Mouse (Mus musculus) liver, postnatal 0 days (tissue): ENCODE measurements around the gene Hps4. TPM values are rescaled to one million over a fixed set of nuclear protein-coding genes. Genes with fewer than 3 reads are reported as not detected.
A peak's percentile ranks its signal among the peaks of the same experiment; 100 is the strongest.

ENCODE experiments used
- ATAC-seq: fragments of 200-750 bp; cut with Nextera tagmentation; 2 replicates; pipeline ENCODE4 v1.8.0; 2017; ENCODE audit warnings: mild to moderate bottlenecking, moderate library complexity
- DNase-seq: peaks from one replicate; pipeline ENCODE4 v3.0.0-alpha.2; 2016
- H3K27ac ChIP-seq: fragments of 300-500 bp; sonication (generic); 2 replicates; pipeline ENCODE4 v1.5.1; 2014; ENCODE audit warnings: antibody characterized with exemption, moderate library complexity, mild to moderate bottlenecking, low read depth
- H3K27me3 ChIP-seq: fragments of 300-500 bp; sonication (generic); 2 replicates; pipeline ENCODE4 v1.6.1; 2014; ENCODE audit warnings: low read length, control low read depth, mixed read lengths; ENCODE audit not compliant: insufficient read depth
- H3K36me3 ChIP-seq: fragments of 300-500 bp; sonication (generic); replicated peaks from 2 replicates; pipeline ENCODE4 v1.6.1; 2014; ENCODE audit warnings: mild to moderate bottlenecking, control low read depth, low read length, moderate library complexity, mixed read lengths; ENCODE audit not compliant: insufficient read depth
- H3K4me1 ChIP-seq: fragments of 300-500 bp; sonication (generic); 2 replicates; pipeline ENCODE4 v1.6.1; 2014; ENCODE audit warnings: antibody characterized with exemption, mild to moderate bottlenecking, control low read depth; ENCODE audit not compliant: insufficient read depth
- H3K4me2 ChIP-seq: fragments of 300-500 bp; sonication (generic); 2 replicates; pipeline ENCODE4 v1.6.1; 2014; ENCODE audit warnings: low read depth, mild to moderate bottlenecking, low read length, moderate library complexity, mixed read lengths
- H3K4me3 ChIP-seq: fragments of 300-500 bp; sonication (generic); 2 replicates; pipeline ENCODE4 v1.5.1; 2014; ENCODE audit warnings: low read depth, low read length
- H3K9ac ChIP-seq: fragments of 300-500 bp; sonication (generic); replicated peaks from 2 replicates; pipeline ENCODE4 v1.6.1; 2014; ENCODE audit warnings: mild to moderate bottlenecking, moderate library complexity
- H3K9me3 ChIP-seq: fragments of 300-500 bp; sonication (generic); 2 replicates; pipeline ENCODE4 v1.6.1; 2016; ENCODE audit warnings: mild to moderate bottlenecking, control low read depth, low read length, mixed read lengths
- CTCF ChIP-seq: sonication (generic); IDR thresholded peaks from 2 replicates; pipeline ENCODE4 v1.5.1; 2016; ENCODE audit warnings: antibody characterized with exemption, low read depth
- EP300 ChIP-seq: IDR thresholded peaks from 2 replicates; pipeline ENCODE4 v1.6.1; 2016; ENCODE audit warnings: antibody characterized with exemption, low read depth, mild to moderate bottlenecking
- WGBS: fragments of 180-500 bp; shearing (Covaris S2); extraction: QIAGEN DNeasy Blood & Tissue Kit; methylation state at CpG from one replicate; pipeline ENCODE4 v1.1.7; 2014; ENCODE audit not compliant: insufficient replicate concordance; 5-methylcytosine and 5-hydroxymethylcytosine counted together
- polyA plus RNA-seq: library from polyadenylated mRNA; unstranded; fragments of >200 nt; fragmentation: Nextera tagmentation; extraction: Ambion mirVana; gene quantifications from 2 replicates; pipeline ENCODE4 v1.2.1, GENCODE M21; 2015

Gene Hps4
- polyA plus RNA-seq, 1 experiment from 2014 or later: 11.5 TPM

- H3K27ac ChIP-seq: no peak overlapping the region
- no peaks in the 10 kb centered on the region for H3K27me3 ChIP-seq
- no peak overlapping the region for H3K4me3 ChIP-seq
- 72% methylated on average over 11 of the region's 11 CpGs for WGBS
- H3K9ac ChIP-seq: no peak overlapping the region
- DNase-seq: no peak
- ATAC-seq: no peak
- H3K9me3 ChIP-seq: no peaks in the 10 kb centered on the region
- no peaks in the 10 kb centered on the region for H3K4me1 ChIP-seq
- H3K4me2 ChIP-seq: no peak overlapping the region
- no peaks in the 10 kb centered on the region; the same call in 1 of the 2 replicates for H3K36me3 ChIP-seq
- TF ChIP-seq EP300 (no peak), CTCF (no peak)
These were observed 38.3 kb downstream of the Hps4 start for GRCm38 (mm10) chr5:112381154-112381553.

GRCm38 (mm10) chr5:112382042-112382441, 39.2 kb downstream of the Hps4 start:
- no peaks in the 10 kb centered on the region for H3K27me3 ChIP-seq
- no peak overlapping the region for H3K4me3 ChIP-seq
- ATAC-seq (no peak), DNase-seq (no peak)
- H3K9me3 ChIP-seq: no peaks in the 10 kb centered on the region
- TF ChIP-seq EP300 (no peak), CTCF (no peak)
- no peak overlapping the region for H3K27ac ChIP-seq
- WGBS: 83% methylated on average over 9 of the region's 9 CpGs
- no peak overlapping the region for H3K4me2 ChIP-seq
- H3K9ac ChIP-seq: no peak overlapping the region
- H3K4me1 ChIP-seq: no peaks in the 10 kb centered on the region
- no peaks in the 10 kb centered on the region for H3K36me3 ChIP-seq

- Histone ChIP-seq H3K36me3 (no peaks in the 10 kb centered on the region), H3K9ac (no peak overlapping the region), H3K4me1 (no peaks in the 10 kb centered on the region), H3K9me3 (no peaks in the 10 kb centered on the region), H3K4me2 (no peak overlapping the region), H3K27me3 (no peaks in the 10 kb centered on the region), H3K4me3 (no peak overlapping the region), H3K27ac (no peak overlapping the region)
- DNase-seq: no peak
- TF ChIP-seq EP300 (no peak), CTCF (no peak)
- ATAC-seq: no peak
- 62% methylated on average over 16 of the region's 17 CpGs for WGBS
These were observed 39.9 kb downstream of the Hps4 start for GRCm38 (mm10) chr5:112382641-112383330.

GRCm38 (mm10) chr5:112384805-112385472, 42.1 kb downstream of the Hps4 start:
- H3K4me3 ChIP-seq: no peak overlapping the region
- H3K27ac ChIP-seq: no peak overlapping the region
- DNase-seq (no peak), ATAC-seq (no peak; the same call in 1 of the 2 replicates)
- H3K4me2 ChIP-seq: no peak overlapping the region
- H3K9ac ChIP-seq: no peak overlapping the region
- 48% methylated on average over 13 of the region's 13 CpGs for WGBS
- H3K36me3 ChIP-seq: no peaks in the 10 kb centered on the region
- no peaks in the 10 kb centered on the region for H3K27me3 ChIP-seq
- TF ChIP-seq CTCF (no peak), EP300 (no peak)
- H3K9me3 ChIP-seq: no peaks in the 10 kb centered on the region
- H3K4me1 ChIP-seq: no peaks in the 10 kb centered on the region

- Histone ChIP-seq H3K4me1 (no peaks in the 10 kb centered on the region), H3K4me2 (no peak overlapping the region), H3K9ac (no peak overlapping the region), H3K27me3 (no peaks in the 10 kb centered on the region), H3K9me3 (no peaks in the 10 kb centered on the region), H3K27ac (no peak overlapping the region), H3K4me3 (no peak overlapping the region), H3K36me3 (no peaks in the 10 kb centered on the region)
- ATAC-seq (peak; percentile 90), DNase-seq (peak; percentile 41)
- WGBS: 70% methylated on average over 2 of the region's 2 CpGs
- TF ChIP-seq EP300 (no peak), CTCF (no peak)
These were observed 43.1 kb downstream of the Hps4 start for GRCm38 (mm10) chr5:112385973-112386372.

DNA sequence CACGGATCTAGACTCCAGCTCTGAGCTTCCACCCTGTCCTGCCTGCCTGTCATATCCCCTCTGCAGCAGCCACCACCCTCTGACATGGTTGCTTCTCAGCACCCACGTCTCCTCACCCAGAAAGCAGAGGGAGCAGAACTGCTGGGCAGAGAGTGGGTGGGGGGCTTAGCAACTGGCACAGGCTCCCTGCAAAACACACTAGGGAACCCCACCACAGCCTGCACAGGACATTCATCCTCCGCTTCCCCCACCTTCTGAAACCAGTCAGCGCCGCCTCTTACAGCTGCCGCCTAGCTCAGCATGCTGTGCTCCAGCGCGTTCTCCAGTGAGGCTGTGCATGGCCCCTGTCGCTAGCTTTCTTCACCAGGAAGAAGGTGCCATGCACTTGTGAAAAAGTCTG, 46.5 kb downstream of the Hps4 start:
- Histone ChIP-seq H3K27me3 (peaks cover 30% of the 10 kb centered on the region), H3K36me3 (no peaks in the 10 kb centered on the region), H3K9ac (no peak overlapping the region), H3K4me2 (no peak overlapping the region), H3K27ac (no peak overlapping the region), H3K9me3 (no peaks in the 10 kb centered on the region), H3K4me3 (no peak overlapping the region), H3K4me1 (no peaks in the 10 kb centered on the region)
- WGBS: 72% methylated on average over 9 of the region's 9 CpGs
- ATAC-seq (no peak), DNase-seq (no peak)
- TF ChIP-seq EP300 (no peak), CTCF (no peak)
